Mouse (Mus musculus): Measurements from ENCODE around the gene Trappc1. TPM values are rescaled to one million over a fixed set of nuclear protein-coding genes. Genes with fewer than 3 reads are reported as not detected.

Gene Trappc1
- total RNA-seq, 2 experiments from 2014 or later = 103 to 132 TPM

GRCm38 (mm10) chr11:69368356-69369214 is 44.8 kb downstream of the Trappc1 start:
- ATAC-seq (replicated peaks; ENCODE audit: poor library complexity, severe bottlenecking) = no peak

- ATAC-seq (replicated peaks; ENCODE audit: poor library complexity, severe bottlenecking) = no peak
These were observed 45.6 kb downstream of the Trappc1 start, which contains the start of gene Chd3 for GRCm38 (mm10) chr11:69369215-69369989. TSS of gene Chd3 (minus strand) at chr11:69369406.

GRCm38 (mm10) chr11:69369990-69370816 is 46.4 kb downstream of the Trappc1 start:
- no peak for ATAC-seq (replicated peaks; ENCODE audit: poor library complexity, severe bottlenecking)

GRCm38 (mm10) chr11:69370817-69371215 is 47.0 kb downstream of the Trappc1 start:
- no peak for ATAC-seq (replicated peaks; ENCODE audit: poor library complexity, severe bottlenecking)

- no peak for ATAC-seq (replicated peaks; ENCODE audit: poor library complexity, severe bottlenecking)
These were observed 47.8 kb downstream of the Trappc1 start for GRCm38 (mm10) chr11:69371601-69372000.

GRCm38 (mm10) chr11:69372056-69372779 is 48.4 kb downstream of the Trappc1 start:
- ATAC-seq (replicated peaks; ENCODE audit: poor library complexity, severe bottlenecking) = no peak

- no peak for ATAC-seq (replicated peaks; ENCODE audit: poor library complexity, severe bottlenecking)
These were observed 49.0 kb downstream of the Trappc1 start for GRCm38 (mm10) chr11:69372780-69373170.

GRCm38 (mm10) chr11:69373223-69373965 is 49.6 kb downstream of the Trappc1 start:
- no peak for ATAC-seq (replicated peaks; ENCODE audit: poor library complexity, severe bottlenecking)

Other genes starting within 250 kb of the Trappc1 start
- 59.2 and 63.1 TPM in 2 replicates for gene Vamp2, start 235.5 kb upstream of the Trappc1 start, total RNA-seq (2014; fragmentation: Nextera tagmentation)
- gene Vamp2, start 235.5 kb upstream of the Trappc1 start, total RNA-seq (2017) = 7.2 and 8.6 TPM in 2 replicates
- gene Per1, start 228.8 kb upstream of the Trappc1 start, total RNA-seq (2014; fragmentation: Nextera tagmentation) = 10.3 and 11.7 TPM in 2 replicates
- gene Per1, start 228.8 kb upstream of the Trappc1 start, total RNA-seq (2017) = 9.4 and 9.8 TPM in 2 replicates
- gene Hes7, start 203.6 kb upstream of the Trappc1 start, total RNA-seq (2014; fragmentation: Nextera tagmentation) = not detected in 2 replicates
- not detected in 2 replicates for gene Hes7, start 203.6 kb upstream of the Trappc1 start, total RNA-seq (2017)
- gene 9130213A22Rik, start 201.4 kb upstream of the Trappc1 start, total RNA-seq (2014; fragmentation: Nextera tagmentation) = 0.17 TPM in 1 of 2 replicates, not detected in the other
- not detected in 2 replicates for gene 9130213A22Rik, start 201.4 kb upstream of the Trappc1 start, total RNA-seq (2017)
- not detected in 2 replicates for gene Aloxe3, start 198.1 kb upstream of the Trappc1 start, total RNA-seq (2014; fragmentation: Nextera tagmentation)
- not detected in 2 replicates for gene Aloxe3, start 198.1 kb upstream of the Trappc1 start, total RNA-seq (2017)
- not detected in 2 replicates for gene Alox12b, start 167.0 kb upstream of the Trappc1 start, total RNA-seq (2014; fragmentation: Nextera tagmentation)
- not detected in 2 replicates for gene Alox12b, start 167.0 kb upstream of the Trappc1 start, total RNA-seq (2017)
- gene Alox8, start 126.1 kb upstream of the Trappc1 start, total RNA-seq (2014; fragmentation: Nextera tagmentation) = not detected in 2 replicates
- gene Alox8, start 126.1 kb upstream of the Trappc1 start, total RNA-seq (2017) = not detected in 2 replicates
- gene Gucy2e, start 86.9 kb upstream of the Trappc1 start, total RNA-seq (2014; fragmentation: Nextera tagmentation) = not detected in 2 replicates
- gene Gucy2e, start 86.9 kb upstream of the Trappc1 start, total RNA-seq (2017) = not detected in 2 replicates
- gene Cntrob, start 205 bp upstream of the Trappc1 start, total RNA-seq (2014; fragmentation: Nextera tagmentation) = 30.7 and 36.3 TPM in 2 replicates
- gene Cntrob, start 205 bp upstream of the Trappc1 start, total RNA-seq (2017) = 21.3 and 24.2 TPM in 2 replicates
- gene Kcnab3, start 2.3 kb downstream of the Trappc1 start, total RNA-seq (2014; fragmentation: Nextera tagmentation) = not detected in 2 replicates
- gene Kcnab3, start 2.3 kb downstream of the Trappc1 start, total RNA-seq (2017) = 0.09 TPM in 1 of 2 replicates, not detected in the other
- gene Rnf227, start 16.5 kb downstream of the Trappc1 start, total RNA-seq (2014; fragmentation: Nextera tagmentation) = 5.4 and 6.7 TPM in 2 replicates
- 4.5 and 7.6 TPM in 2 replicates for gene Rnf227, start 16.5 kb downstream of the Trappc1 start, total RNA-seq (2017)
- gene Chd3, start 45.4 kb downstream of the Trappc1 start, total RNA-seq (2014; fragmentation: Nextera tagmentation) = 37.0 and 59.8 TPM in 2 replicates
- 26.9 and 37.7 TPM in 2 replicates for gene Chd3, start 45.4 kb downstream of the Trappc1 start, total RNA-seq (2017)
- 164 and 170 TPM in 2 replicates for gene Naa38, start 71.5 kb downstream of the Trappc1 start, total RNA-seq (2014; fragmentation: Nextera tagmentation)
- gene Naa38, start 71.5 kb downstream of the Trappc1 start, total RNA-seq (2017) = 112 and 181 TPM in 2 replicates
- 22.8 and 25.2 TPM in 2 replicates for gene Cyb5d1, start 71.7 kb downstream of the Trappc1 start, total RNA-seq (2014; fragmentation: Nextera tagmentation)
- 32.7 and 38.2 TPM in 2 replicates for gene Cyb5d1, start 71.7 kb downstream of the Trappc1 start, total RNA-seq (2017)
- not detected in 2 replicates for gene Tmem88, start 74.3 kb downstream of the Trappc1 start, total RNA-seq (2014; fragmentation: Nextera tagmentation)
- 0.56 TPM in 1 of 2 replicates, not detected in the other for gene Tmem88, start 74.3 kb downstream of the Trappc1 start, total RNA-seq (2017)
- 12.1 and 14.4 TPM in 2 replicates for gene Kdm6b, start 89.7 kb downstream of the Trappc1 start, total RNA-seq (2014; fragmentation: Nextera tagmentation)
- gene Kdm6b, start 89.7 kb downstream of the Trappc1 start, total RNA-seq (2017) = 0.99 and 2.8 TPM in 2 replicates
- gene Dnah2, start 225.1 kb downstream of the Trappc1 start, total RNA-seq (2014; fragmentation: Nextera tagmentation) = 0.11 and 3.5 TPM in 2 replicates
- gene Dnah2, start 225.1 kb downstream of the Trappc1 start, total RNA-seq (2017) = not detected in 2 replicates
- not detected in 2 replicates for gene Efnb3, start 236.2 kb downstream of the Trappc1 start, total RNA-seq (2014; fragmentation: Nextera tagmentation)
- gene Efnb3, start 236.2 kb downstream of the Trappc1 start, total RNA-seq (2017) = not detected in 2 replicates